10 mouse cellular contexts compared by ENCODE assay signal in genomic region chr9:3025653-3026052, GRCm38 (mm10). TPM values are rescaled to one million over a fixed set of nuclear protein-coding genes. Genes with fewer than 3 reads are reported as not detected.
DNase-seq lines count a peak whose midpoint lies in the region; TF ChIP-seq lines count a peak whose summit lies in the region.
"Not testable (repeated sequence)": the region's sequence is repeated elsewhere in the genome, so short reads cannot be mapped to it uniquely, and the experiment has no call there.
"Had no signal": no experiment of that assay in that cellular context is flagged by ENCODE, and none has a peak within 500 bp of the region (broad histone marks: within the 10 kb centered on the region; RNA-seq: fewer than 3 reads in every experiment).

No protein-coding gene starts in this region.

- not testable (repeated sequence) for H3K27ac ChIP-seq in left cerebral cortex, adult 2 months

- intact Hi-C loops in left cerebral cortex, adult 2 months (cut with DNase I): not testable (repeated sequence)

- peak; percentile 35 for DNase-seq in adrenal gland, adult 8-10 months
- peak; percentile 11 to 30 for DNase-seq in cerebellum, postnatal 36 days
- peak; percentile 54 to 73 for DNase-seq in heart, adult 18-20 months
- peak; percentile 36 to 69 for DNase-seq in kidney, postnatal 25 days
- peak; percentile 70 to 76 for DNase-seq in left cerebral cortex, adult 2 months (ENCODE audit: extremely low spot score in 1 of 2, low spot score in 2 of 2)
- DNase-seq in monocyte, adult 2 months (ENCODE audit: low read depth in 1 of 2, low spot score in 2 of 2): peak; percentile 77 to 84
- DNase-seq in spleen, postnatal 10 days (ENCODE audit: low spot score in 2 of 2): peak; percentile 76 to 95
- DNase-seq in urinary bladder, postnatal 14 days (ENCODE audit: low spot score): peak; percentile 71

- not testable (repeated sequence) for TF ChIP-seq CTCF in left cerebral cortex, adult 2 months (IDR thresholded peaks at IDR 0.05)

- H3K4me3 ChIP-seq in left cerebral cortex, adult 2 months: not testable (repeated sequence)

RNA-seq across cellular contexts. Expression of gene Gm10717, which starts 0.4 kb away (rescaled TPM):
- total RNA-seq in adrenal gland, adult 8-10 months (2022): under 1 TPM in 2 of 4 experiments, not detected in 2; 0.52 to 0.62 TPM
- not detected for total RNA-seq in heart, adult 18-20 months (2021)
- not detected for total RNA-seq in left cerebral cortex, adult 2 months (2021)
- total RNA-seq: CH12.LX; liver, adult 2 months had no signal

RNA-seq across cellular contexts. Expression of gene Gm10718, which starts 2.3 kb away (rescaled TPM):
- total RNA-seq in adrenal gland, adult 8-10 months (2022): 1 to 10 TPM in 2 of 4 experiments, not detected in 2; 1.1 to 1.5 TPM
- under 1 TPM; 0.47 to 0.95 TPM for total RNA-seq in heart, adult 18-20 months (2021)
- 1 to 10 TPM in 1 of 2 experiments, not detected in 1; 1.8 TPM for total RNA-seq in left cerebral cortex, adult 2 months (2021)

RNA-seq across cellular contexts. Expression of gene Gm10719, which starts 8.4 kb away (rescaled TPM):
- under 1 TPM; 0.59 to 0.92 (median 0.78) TPM for total RNA-seq in adrenal gland, adult 8-10 months (2022)
- 1 to 10 TPM in 1 of 2 experiments, not detected in 1; 1.3 TPM for total RNA-seq in heart, adult 18-20 months (2021)
- not detected for total RNA-seq in left cerebral cortex, adult 2 months (2021)

RNA-seq across cellular contexts. Expression of gene Gm17535, which starts 8.7 kb away (rescaled TPM):
- total RNA-seq in adrenal gland, adult 8-10 months (2022): not detected
- not detected for total RNA-seq in heart, adult 18-20 months (2021)
- total RNA-seq in left cerebral cortex, adult 2 months (2021): not detected
- total RNA-seq: CH12.LX; liver, adult 2 months had no signal

RNA-seq across cellular contexts. Expression of gene Gm10720, which starts 10.2 kb away (rescaled TPM):
- not detected for total RNA-seq in adrenal gland, adult 8-10 months (2022)
- total RNA-seq in heart, adult 18-20 months (2021): not detected
- total RNA-seq in left cerebral cortex, adult 2 months (2021): not detected
- total RNA-seq: CH12.LX; liver, adult 2 months had no signal

Comparison
In these comparisons a context has a peak if more than half of its experiments do, and no peak if none do; other contexts are left out.
1. DNase-seq: peak in every context shown above with its lines; median percentile 86 in spleen, postnatal 10 days; 80 in monocyte, adult 2 months; 73 in left cerebral cortex, adult 2 months; 71 in urinary bladder, postnatal 14 days; 64 in heart, adult 18-20 months; 52 in kidney, postnatal 25 days; 35 in adrenal gland, adult 8-10 months; 20 in cerebellum, postnatal 36 days.